Mouse (Mus musculus): ENCODE data around the gene Syt12.

- TF ChIP-seq CTCF (IDR thresholded peaks at IDR 0.05; ENCODE audit: low read depth) (no peak), EP300 (IDR thresholded peaks at IDR 0.05; ENCODE audit: low read depth) (no peak)
These were observed 27.6 kb upstream of the Syt12 start for GRCm38 (mm10) chr19:4504830-4505229.
